Mouse (Mus musculus): ENCODE results near the gene Ninj1. TPM values are rescaled to one million over a fixed set of nuclear protein-coding genes. Genes with fewer than 3 reads are reported as not detected.

Ninj1 gene
- polyA plus RNA-seq, 1 experiment: 1,000 TPM

DNA sequence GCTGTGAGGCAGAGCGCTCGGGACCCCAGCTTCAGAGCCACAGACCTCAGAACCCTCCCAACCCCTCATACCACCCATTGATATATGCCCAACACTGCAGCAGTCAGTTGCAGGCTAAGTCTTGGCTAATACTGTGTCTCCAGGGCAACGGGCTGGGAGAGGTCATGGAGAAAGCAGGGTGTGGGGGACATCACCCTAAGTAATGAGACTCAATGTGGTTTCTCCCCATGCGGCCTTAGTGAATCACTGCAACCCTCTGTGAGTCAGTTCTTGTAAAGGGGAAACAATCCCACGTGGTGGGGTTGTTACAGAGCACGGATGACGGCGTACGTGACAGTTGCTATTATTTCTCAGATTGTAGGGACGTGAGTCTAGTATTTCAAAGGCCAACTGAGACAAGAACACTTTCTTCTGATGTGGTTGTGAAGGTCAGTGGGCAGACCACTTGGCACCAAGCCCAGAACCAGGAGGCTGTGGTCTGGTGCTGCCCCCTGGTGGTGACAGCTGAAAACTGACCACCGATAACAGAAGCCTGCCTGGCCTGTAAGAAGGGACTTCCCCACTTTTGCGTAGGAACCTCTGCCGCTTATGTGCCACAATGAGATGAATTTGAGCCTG lies 18.2 kb downstream of the Ninj1 start:
- Histone ChIP-seq H3K36me3 (ENCODE audit: control insufficient read depth, insufficient read depth, low read length) (no peaks in the 10 kb centered on the region), H3K27ac (ENCODE audit: insufficient read depth, low read depth, low read length) (no peak overlapping the region), H3K4me1 (ENCODE audit: control insufficient read depth, insufficient read depth, low read length) (peaks cover 3% of the 10 kb centered on the region; the same call in 1 of the 2 replicates), H3K27me3 (replicated peaks; ENCODE audit: control insufficient read depth, insufficient read depth, low read length) (no peaks in the 10 kb centered on the region), H3K4me3 (ENCODE audit: insufficient read depth, low read depth, low read length) (no peak overlapping the region)
- WGBS: 35% methylated on average over 13 of the region's 13 CpGs
- peak; percentile 87 for DNase-seq
- no peak for TF ChIP-seq POLR2A (IDR thresholded peaks at IDR 0.05; ENCODE audit: low read depth, low read length)
- peak; percentile 96 for TF ChIP-seq CTCF (conservative IDR thresholded peaks at IDR 0.05; ENCODE audit: insufficient read depth, insufficient read length, low read depth, low read length)

GRCm38 (mm10) chr13:49206341-49206740 lies 19.1 kb downstream of the Ninj1 start:
- TF ChIP-seq POLR2A (IDR thresholded peaks at IDR 0.05; ENCODE audit: low read depth, low read length): no peak
- no peak for DNase-seq
- Histone ChIP-seq H3K4me3 (ENCODE audit: insufficient read depth, low read depth, low read length) (no peak overlapping the region), H3K36me3 (ENCODE audit: control insufficient read depth, insufficient read depth, low read length) (no peaks in the 10 kb centered on the region), H3K4me1 (ENCODE audit: control insufficient read depth, insufficient read depth, low read length) (peaks cover 3% of the 10 kb centered on the region; the same call in 1 of the 2 replicates), H3K27me3 (replicated peaks; ENCODE audit: control insufficient read depth, insufficient read depth, low read length) (no peaks in the 10 kb centered on the region), H3K27ac (ENCODE audit: insufficient read depth, low read depth, low read length) (no peak overlapping the region)
- WGBS: 97% methylated on average over 2 of the region's 2 CpGs

DNA sequence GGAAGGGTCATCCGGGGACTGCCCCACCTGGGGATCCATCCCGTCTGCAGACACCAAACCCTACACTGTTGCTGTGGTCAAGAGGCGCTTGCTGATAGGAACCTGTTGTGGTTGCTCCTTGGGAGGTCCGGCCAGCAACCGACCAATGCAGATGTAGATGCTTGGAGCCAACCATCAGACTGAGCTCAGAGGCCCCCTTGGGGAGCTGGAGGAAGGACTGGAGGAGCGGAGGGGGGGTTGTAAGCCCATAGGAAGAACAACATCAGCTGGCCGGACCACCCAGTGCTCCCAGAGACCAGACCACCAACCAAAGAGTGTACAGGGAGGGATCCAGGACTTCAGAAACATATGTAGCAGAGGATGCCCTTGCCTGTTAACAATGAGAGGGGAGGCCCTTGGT lies 22.0 kb downstream of the Ninj1 start:
- TF ChIP-seq CTCF (conservative IDR thresholded peaks at IDR 0.05; ENCODE audit: insufficient read depth, insufficient read length, low read depth, low read length) (no peak), POLR2A (IDR thresholded peaks at IDR 0.05; ENCODE audit: low read depth, low read length) (no peak)
- Histone ChIP-seq H3K27me3 (replicated peaks; ENCODE audit: control insufficient read depth, insufficient read depth, low read length) (no peaks in the 10 kb centered on the region), H3K4me3 (ENCODE audit: insufficient read depth, low read depth, low read length) (no peak overlapping the region), H3K4me1 (ENCODE audit: control insufficient read depth, insufficient read depth, low read length) (peaks cover 11% of the 10 kb centered on the region; the same call in 1 of the 2 replicates), H3K36me3 (ENCODE audit: control insufficient read depth, insufficient read depth, low read length) (no peaks in the 10 kb centered on the region), H3K27ac (ENCODE audit: insufficient read depth, low read depth, low read length) (no peak overlapping the region)
- 79% methylated on average over 7 of the region's 7 CpGs for WGBS
- DNase-seq: no peak

- Histone ChIP-seq H3K27me3 (replicated peaks; ENCODE audit: control insufficient read depth, insufficient read depth, low read length) (no peaks in the 10 kb centered on the region), H3K4me3 (ENCODE audit: insufficient read depth, low read depth, low read length) (no peak overlapping the region), H3K4me1 (ENCODE audit: control insufficient read depth, insufficient read depth, low read length) (peaks cover 12% of the 10 kb centered on the region; the same call in 1 of the 2 replicates), H3K27ac (ENCODE audit: insufficient read depth, low read depth, low read length) (no peak overlapping the region), H3K36me3 (ENCODE audit: control insufficient read depth, insufficient read depth, low read length) (no peaks in the 10 kb centered on the region)
- TF ChIP-seq CTCF (conservative IDR thresholded peaks at IDR 0.05; ENCODE audit: insufficient read depth, insufficient read length, low read depth, low read length): no peak
- no peak for TF ChIP-seq POLR2A (IDR thresholded peaks at IDR 0.05; ENCODE audit: low read depth, low read length)
- 88% methylated on average over 4 of the region's 4 CpGs for whole genome bisulfite sequencing
- DNase-seq: no peak
Observed at GRCm38 (mm10) chr13:49212711-49213500, 25.6 kb downstream of the Ninj1 start.

DNA sequence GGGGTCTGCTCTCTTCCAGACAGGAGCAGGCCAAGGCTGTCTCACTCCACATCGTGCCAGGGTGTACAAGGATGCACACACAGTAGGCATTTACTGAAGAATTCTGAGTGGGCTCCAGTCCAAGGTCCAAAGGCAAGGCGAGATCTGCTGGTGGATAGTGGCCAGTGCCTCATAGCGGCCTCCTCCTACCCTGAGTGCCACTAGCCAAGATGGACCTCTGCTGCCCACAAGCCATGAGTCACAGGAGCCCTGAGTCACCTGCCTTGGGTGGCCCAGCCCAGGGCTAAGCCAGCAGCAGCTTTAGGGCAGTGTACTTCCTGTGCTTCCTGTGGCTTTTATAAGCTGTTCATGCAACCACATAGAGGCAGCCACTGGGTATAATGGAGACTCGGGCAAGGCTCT lies 26.2 kb downstream of the Ninj1 start:
- TF ChIP-seq POLR2A (IDR thresholded peaks at IDR 0.05; ENCODE audit: low read depth, low read length): no peak
- TF ChIP-seq CTCF (conservative IDR thresholded peaks at IDR 0.05; ENCODE audit: insufficient read depth, insufficient read length, low read depth, low read length): no peak
- Histone ChIP-seq H3K27ac (ENCODE audit: insufficient read depth, low read depth, low read length) (no peak overlapping the region), H3K4me1 (ENCODE audit: control insufficient read depth, insufficient read depth, low read length) (peaks cover 12% of the 10 kb centered on the region; the same call in 1 of the 2 replicates), H3K4me3 (ENCODE audit: insufficient read depth, low read depth, low read length) (no peak overlapping the region), H3K27me3 (replicated peaks; ENCODE audit: control insufficient read depth, insufficient read depth, low read length) (no peaks in the 10 kb centered on the region), H3K36me3 (ENCODE audit: control insufficient read depth, insufficient read depth, low read length) (no peaks in the 10 kb centered on the region)
- WGBS: 44% methylated on average over 4 of the region's 4 CpGs
- DNase-seq: peak; percentile 54

- DNase-seq: no peak
- no peaks in the 10 kb centered on the region for H3K36me3 ChIP-seq (ENCODE audit: control insufficient read depth, insufficient read depth, low read length)
- H3K4me1 ChIP-seq (ENCODE audit: control insufficient read depth, insufficient read depth, low read length): peaks cover 12% of the 10 kb centered on the region; the same call in 1 of the 2 replicates
- 75% methylated on average over 3 of the region's 3 CpGs for WGBS
- no peak overlapping the region for H3K4me3 ChIP-seq (ENCODE audit: insufficient read depth, low read depth, low read length)
- H3K27me3 ChIP-seq (replicated peaks; ENCODE audit: control insufficient read depth, insufficient read depth, low read length): no peaks in the 10 kb centered on the region
- TF ChIP-seq CTCF (conservative IDR thresholded peaks at IDR 0.05; ENCODE audit: insufficient read depth, insufficient read length, low read depth, low read length) (no peak), POLR2A (IDR thresholded peaks at IDR 0.05; ENCODE audit: low read depth, low read length) (no peak)
- no peak overlapping the region for H3K27ac ChIP-seq (ENCODE audit: insufficient read depth, low read depth, low read length)
Observed at GRCm38 (mm10) chr13:49214454-49214853, 27.2 kb downstream of the Ninj1 start.

GRCm38 (mm10) chr13:49215128-49215503 lies 27.8 kb downstream of the Ninj1 start:
- H3K27me3 ChIP-seq (replicated peaks; ENCODE audit: control insufficient read depth, insufficient read depth, low read length): no peaks in the 10 kb centered on the region
- WGBS: 11% methylated on average over 5 of the region's 5 CpGs
- H3K4me1 ChIP-seq (ENCODE audit: control insufficient read depth, insufficient read depth, low read length): peaks cover 12% of the 10 kb centered on the region; the same call in 1 of the 2 replicates
- peak overlapping the region; percentile 67 for H3K4me3 ChIP-seq (ENCODE audit: insufficient read depth, low read depth, low read length)
- H3K36me3 ChIP-seq (ENCODE audit: control insufficient read depth, insufficient read depth, low read length): no peaks in the 10 kb centered on the region
- peak overlapping the region; percentile 49 for H3K27ac ChIP-seq (ENCODE audit: insufficient read depth, low read depth, low read length)
- TF ChIP-seq POLR2A (IDR thresholded peaks at IDR 0.05; ENCODE audit: low read depth, low read length) (no peak), CTCF (conservative IDR thresholded peaks at IDR 0.05; ENCODE audit: insufficient read depth, insufficient read length, low read depth, low read length) (no peak)
- DNase-seq: no peak
